Mouse (Mus musculus): Measurements from ENCODE around the gene Mcrip2.
"Not testable (repeated sequence)": the region's sequence is repeated elsewhere in the genome, so short reads cannot be mapped to it uniquely, and the experiment has no call there.

Gene Mcrip2

DNA sequence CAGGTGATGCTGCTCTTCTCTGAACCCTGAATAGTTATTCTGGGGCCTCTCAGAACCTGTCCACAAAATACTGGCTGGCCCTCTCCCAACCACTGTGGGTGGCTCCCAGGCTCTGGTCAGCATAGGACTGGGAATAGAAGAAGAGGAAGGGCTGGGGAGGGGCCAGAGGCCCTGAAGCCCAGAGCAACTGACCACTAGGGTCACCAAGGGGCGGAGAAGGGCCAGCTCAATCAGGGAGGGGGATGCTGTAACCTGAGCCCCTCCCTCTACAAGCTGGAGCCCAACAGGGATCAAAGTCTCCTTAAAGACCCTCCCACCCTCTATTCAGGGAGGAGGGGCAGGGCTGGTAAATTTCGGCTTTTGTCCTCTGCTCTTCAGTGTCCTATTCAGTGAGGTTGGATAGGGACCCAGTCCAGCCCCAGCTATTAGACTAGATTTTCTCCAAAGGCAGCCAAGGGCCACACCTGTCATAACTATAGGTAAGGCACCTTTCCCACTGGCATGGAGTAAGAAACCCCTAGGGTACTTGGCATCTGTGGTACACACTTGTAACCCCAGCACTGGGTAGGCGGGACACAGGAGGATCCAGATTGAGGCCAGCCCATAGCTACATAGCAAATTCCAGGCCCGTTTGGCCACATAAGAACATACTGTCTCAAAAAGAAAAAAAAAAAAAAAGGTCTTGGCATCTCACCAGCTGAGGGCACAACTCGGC, 11.8 kb upstream of the Mcrip2 start, which contains the start of gene Wfikkn1:
Wfikkn1 (minus strand) TSS at position 663 of the 715 bp plus-strand sequence.
- peak; percentile 32 for DNase-seq (ENCODE audit: low spot score)

DNA sequence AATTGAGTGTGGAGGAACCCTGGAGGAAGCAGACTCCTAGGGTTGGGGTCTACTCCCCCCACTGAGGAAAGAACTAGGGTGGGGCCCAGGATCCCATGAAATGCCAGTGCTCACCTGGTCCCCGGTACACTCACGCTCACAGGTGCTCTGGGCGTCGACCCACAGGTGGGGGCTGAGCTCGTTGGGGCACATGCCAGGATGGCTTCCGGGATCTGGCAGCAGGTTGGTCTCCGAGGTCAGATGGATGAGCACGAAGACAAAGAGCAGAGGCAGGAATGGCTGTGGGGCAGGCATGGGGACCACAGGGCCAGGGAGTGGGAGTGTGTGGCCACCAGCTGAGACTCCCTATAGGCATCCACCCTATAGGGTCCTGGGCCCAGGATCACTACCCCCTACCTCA, 11.2 kb upstream of the Mcrip2 start:
- no peak for DNase-seq (ENCODE audit: low spot score)

DNA sequence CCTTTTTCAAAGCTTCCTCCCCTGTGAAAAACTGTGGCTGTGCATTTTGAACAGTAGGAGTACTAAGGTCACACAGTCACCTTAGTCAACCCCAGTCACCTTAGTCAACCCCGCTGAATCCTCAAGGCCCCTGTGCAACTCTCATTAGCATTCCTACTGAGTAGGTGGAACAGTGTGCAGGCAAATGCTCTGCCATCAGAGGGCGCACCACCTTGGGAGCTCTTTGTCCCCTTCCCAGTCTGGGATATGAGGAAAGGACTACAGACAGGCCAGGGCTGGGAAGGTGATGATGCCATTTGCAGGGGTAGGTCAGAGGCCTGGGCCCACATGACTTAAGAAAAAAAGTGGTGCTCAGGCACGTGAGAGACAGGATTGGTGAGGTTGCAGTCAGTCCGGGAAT, 10.7 kb upstream of the Mcrip2 start:
- DNase-seq (ENCODE audit: low spot score) = no peak

DNA sequence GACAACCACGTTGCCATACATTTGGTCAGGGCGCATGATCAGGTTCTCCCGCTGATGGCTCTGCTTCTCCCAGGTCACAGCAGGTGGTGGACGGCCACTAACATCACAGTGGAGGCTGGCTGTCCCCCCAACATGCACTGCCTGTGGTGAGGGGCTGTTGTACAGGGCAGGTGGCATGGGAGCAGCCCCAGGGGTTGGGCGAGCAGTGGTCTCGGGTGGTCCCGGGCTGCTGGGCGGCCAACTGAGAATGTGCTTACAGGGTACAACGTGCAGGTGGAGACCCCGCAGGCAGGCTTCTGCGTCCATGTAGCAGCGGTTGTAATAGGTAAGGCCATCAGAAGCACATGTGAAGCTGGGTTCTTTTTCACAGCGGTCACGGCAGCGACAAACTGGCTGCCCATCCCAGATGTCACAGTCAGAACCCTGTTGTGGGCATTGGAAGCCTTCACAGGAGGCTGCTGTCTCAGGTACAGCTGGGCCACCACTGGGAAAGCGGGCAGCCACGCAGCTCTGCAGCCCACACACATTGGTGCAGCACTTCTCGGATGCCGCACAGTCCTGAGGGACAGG, 10.1 kb upstream of the Mcrip2 start:
- no peak for DNase-seq (ENCODE audit: low spot score)

DNA sequence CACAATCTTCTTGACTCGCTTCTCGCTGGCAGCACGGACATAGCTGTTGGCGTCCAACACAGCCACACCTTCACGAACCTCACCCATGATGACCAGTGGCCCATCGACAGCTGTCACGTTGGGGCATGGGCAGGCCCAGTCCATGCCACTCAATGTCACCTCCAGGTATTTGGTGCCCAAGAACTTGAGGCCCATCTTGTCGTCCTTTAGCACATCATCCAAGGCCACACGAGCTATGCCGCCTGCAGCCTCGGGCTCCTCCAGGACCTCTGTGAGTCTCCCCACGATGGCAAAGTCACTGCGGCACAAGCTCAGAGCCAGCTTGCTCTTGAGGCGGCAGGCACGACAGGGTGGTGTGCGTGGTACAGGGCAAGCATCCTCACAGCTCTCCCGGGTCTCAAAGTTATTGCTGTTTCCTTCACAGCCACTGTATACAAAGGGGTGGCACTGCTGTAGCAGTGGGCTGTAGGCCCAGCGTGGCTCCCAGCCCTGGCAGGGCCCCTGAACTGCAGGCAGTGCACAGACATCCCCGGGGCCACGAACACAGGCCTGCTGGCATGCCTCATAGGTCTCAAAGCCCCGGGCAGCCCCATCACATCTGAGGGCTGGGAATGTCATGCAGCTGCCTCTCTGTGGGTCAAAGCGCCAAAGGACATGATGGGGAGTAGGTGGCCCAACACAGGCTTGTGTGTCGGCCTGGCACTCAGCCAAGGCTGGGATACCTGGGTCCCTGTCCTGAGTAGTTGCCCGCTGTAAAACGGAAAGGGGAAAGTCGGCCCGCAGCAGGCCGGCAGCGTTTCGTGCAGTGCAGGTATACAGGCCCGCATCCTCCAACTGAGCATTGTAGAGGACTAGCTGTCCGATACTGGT, 9.4 kb upstream of the Mcrip2 start:
- no peak for DNase-seq (ENCODE audit: low spot score)

DNA sequence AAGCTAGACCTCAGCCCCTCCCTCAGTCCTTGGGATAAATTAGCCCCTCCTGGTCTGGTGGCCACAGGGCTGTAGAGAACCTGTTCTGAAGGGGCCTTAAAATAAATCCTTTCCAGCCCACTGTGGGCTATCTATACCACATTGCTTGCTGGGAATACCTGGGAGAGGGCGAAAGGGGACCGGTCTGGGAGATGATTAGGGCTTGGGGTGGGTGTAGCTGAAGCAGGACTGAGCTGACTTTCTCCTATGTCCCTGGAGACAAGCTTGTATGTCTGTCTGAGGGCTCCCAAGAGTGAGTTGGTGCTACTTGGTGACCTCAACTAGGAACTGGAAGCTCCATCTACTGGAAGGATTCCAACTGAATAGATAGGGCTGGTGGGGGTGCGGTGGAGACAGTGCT, 8.5 kb upstream of the Mcrip2 start:
- no peak for DNase-seq (ENCODE audit: low spot score)

DNA sequence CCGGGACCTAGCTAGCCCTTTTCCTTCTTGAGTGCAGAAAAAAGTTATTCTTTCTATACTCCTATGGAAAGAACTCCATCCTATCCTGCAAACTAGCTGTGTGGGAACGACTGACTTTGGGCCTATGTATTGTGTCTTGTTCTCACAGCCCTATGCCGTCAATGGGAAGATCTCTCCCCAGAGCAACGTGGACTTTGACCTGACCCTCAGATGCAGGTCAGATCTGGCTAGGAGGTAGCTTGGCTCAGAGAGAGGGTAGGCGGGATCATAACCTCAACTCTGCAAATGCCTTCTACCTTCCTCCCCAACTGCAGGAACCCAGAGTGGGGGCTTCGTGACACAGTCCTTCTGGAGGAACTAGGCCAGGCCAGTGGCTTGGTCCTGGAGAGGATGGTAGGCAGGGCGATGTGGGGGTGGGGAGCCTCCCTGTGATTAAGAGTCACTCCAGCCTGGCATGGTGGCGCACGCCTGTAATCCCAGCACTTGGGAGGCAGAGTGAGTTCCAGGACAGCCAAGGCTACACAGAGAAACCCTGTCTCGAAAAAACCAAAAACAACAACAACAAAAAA, 7.9 kb upstream of the Mcrip2 start:
- DNase-seq (ENCODE audit: low spot score) = no peak

DNA sequence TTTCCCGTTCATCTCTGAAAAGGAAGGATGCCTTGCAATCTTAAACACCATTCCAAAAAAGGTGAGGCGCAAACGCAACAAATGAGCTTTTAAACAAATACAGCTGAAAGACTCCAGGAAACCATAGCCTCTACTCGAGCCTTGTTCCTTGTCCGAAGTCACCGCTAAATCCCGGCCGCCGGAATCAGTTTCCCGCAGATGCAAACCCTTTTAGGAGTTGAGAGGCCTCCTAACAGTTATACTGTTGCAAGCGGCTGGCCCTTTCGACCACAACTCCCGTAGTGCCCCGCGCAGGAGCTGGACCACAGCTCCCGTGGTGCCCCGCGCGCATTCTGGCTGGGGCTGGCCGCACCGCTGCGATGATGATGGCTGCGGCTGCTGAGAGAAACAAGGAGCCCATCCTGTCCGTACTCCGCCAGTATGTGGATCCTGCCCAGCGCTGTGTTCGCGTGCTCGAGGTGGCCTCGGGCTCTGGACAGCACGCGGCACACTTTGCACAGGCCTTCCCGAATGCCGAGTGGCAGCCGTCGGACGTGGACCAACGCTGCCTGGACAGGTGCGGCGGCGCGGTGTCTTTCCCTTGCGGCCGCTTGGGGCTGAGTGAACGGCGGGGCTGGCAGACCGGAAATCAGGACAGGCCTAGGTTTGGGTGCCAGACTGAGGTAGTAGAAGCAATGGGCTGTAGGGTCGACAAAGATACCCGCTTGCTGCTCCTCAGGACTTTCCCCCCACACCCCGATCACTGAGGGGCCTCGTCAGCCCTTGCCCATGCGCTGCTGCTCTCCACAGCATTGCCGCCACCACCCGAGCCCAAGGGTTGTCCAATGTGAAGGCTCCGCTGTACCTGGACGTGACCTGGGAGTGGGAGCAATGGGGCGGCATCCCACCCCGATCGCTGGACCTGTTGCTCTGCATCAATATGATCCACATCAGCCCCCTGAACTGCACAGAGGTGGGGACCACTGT, 6.9 kb upstream of the Mcrip2 start:
- DNase-seq (ENCODE audit: low spot score) = peak; percentile 85

DNA sequence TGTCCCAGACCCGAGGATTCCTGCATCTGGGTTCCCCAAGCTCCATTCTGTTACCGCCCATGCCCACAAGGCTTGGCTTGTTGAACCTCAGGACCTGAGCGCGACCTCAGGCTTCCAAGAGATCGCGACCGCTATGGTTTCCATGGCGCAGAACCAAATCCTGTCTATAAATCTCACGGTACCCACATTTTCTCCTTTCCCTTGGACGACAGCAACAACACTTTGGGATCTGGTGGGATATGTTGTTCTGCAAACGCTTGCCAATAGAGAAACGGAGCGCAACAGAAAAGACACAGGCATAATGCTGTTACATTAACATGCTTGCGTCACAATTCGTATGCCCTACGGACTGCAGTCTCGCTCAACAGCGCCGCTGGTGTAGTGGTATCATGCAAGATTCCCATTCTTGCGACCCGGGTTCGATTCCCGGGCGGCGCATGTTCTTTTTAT, 6.2 kb upstream of the Mcrip2 start, which contains the start of gene Mettl26:
Mettl26 (plus strand) TSS at position 354 of the 450 bp plus-strand sequence.
- DNase-seq (ENCODE audit: low spot score) = peak; percentile 88

DNA sequence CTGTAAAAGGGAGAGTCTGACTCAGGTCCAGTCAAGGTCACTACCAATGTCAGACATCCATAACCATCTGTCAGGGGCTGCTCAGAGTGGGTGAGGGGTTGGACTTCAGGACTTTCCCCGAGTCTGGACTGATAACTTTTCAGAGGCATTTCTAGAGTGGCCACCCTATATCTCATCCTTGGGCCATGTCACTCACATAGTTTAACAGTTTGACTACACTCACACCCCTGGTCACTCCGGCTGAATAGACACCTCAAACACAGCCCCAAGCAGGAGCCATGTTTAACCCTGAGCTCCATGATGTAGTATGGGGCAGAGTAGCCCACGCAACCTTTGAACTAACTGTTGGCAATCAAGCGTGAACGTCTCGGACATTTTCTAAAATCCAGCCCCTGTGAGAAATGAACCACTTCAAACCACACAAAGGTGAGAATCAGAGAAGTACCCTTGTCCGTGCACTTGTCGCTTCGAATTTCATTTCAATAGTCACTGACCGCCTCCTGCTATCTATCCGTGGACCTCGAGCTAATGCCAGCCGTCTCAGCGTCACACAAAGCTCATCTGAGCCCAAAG, 5.7 kb upstream of the Mcrip2 start:
- no peak for DNase-seq (ENCODE audit: low spot score)

DNA sequence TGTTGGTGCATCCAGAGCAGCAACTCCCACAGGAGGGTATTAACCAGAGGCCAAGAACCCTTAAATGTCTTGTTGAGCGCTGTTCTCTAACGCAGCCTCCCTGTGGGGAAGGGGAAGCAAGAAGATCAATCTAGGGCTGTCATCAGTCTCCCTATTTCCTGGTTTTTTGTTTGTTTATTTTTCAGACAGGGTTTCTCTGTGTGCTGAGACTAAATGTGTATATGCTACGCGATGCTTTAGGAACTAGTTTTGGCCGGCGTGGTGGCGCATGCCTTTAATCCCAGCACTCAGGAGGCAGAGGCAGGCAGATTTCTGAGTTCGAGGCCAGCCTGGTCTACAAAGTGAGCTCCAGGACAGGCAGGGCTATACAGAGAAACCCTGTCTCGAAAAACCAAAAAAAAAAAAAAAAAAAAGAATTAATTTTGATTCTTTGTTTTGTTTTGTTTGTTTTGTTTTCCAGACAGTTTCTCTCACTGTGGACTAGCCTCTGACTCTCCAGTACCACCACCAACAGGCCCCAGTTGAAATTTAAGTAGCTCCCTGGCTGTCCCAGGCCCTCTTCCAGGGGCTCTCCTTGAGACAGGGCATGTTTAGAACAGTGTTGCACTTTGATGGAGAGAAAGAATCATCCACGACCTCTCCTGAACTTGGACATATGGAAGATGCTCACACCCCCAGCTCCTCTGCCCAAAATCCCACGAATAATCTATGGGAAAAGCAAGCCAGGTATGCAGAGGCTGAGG, 5.0 kb upstream of the Mcrip2 start:
- DNase-seq (ENCODE audit: low spot score) = no peak

DNA sequence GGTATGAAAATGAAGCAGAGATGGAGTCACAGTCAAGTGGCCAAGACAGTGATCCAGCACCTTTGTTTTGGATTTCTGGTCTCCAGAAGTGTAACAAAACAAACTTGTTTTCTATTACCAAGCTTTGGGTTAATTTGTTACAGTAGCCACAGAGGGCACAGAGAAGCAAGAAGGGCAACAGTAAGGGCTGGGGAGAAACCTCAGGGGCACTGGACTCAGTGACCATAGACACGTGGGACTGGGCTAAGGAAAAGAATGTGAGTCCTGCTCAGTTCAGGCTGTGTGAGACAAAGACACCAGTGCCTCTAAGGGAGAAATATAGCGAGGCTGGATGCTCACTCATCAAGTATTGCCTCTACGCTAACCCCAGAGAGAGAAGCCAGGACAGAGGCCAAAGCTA, 4.1 kb upstream of the Mcrip2 start:
- DNase-seq (ENCODE audit: low spot score) = no peak

DNA sequence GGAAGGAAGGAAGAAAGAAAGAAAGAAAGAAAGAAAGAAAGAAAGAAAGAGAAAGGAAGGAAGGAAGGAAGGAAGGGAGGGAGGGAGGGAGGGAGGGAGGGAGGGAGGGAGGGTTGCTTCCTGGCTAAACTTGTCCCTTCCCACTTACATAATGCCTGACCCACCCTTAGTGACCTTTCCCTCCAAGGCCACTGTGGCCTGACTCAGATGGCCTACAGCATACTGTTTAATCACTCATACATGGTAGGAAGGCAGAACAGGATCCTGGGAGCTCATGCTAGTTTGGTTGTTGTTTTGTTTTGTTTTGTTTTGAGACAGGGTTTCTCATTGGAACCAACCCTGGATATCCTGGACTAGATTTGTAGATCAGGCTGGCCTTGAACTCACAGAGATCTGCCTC, 3.0 kb upstream of the Mcrip2 start:
- not testable (repeated sequence) for DNase-seq (ENCODE audit: low spot score)

DNA sequence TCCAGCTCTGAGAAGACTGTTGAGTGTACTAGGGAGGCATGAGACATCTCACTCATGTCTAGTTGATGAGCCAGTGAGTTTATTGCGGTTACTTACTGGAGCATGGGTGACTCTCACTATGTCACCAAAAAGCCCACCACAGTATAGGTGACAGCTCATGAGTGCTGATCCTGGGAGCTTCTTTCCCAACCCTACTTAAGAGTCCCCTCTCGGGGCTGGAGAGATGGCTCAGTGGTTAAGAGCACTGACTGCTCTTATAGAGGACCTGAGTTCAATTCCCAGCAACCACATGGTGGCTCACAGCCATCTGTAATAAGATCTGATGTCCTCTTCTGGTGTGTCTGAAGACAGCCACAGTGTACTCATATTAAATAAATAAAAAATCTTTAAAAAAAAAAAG, 1.4 kb upstream of the Mcrip2 start:
- no peak for DNase-seq (ENCODE audit: low spot score)

DNA sequence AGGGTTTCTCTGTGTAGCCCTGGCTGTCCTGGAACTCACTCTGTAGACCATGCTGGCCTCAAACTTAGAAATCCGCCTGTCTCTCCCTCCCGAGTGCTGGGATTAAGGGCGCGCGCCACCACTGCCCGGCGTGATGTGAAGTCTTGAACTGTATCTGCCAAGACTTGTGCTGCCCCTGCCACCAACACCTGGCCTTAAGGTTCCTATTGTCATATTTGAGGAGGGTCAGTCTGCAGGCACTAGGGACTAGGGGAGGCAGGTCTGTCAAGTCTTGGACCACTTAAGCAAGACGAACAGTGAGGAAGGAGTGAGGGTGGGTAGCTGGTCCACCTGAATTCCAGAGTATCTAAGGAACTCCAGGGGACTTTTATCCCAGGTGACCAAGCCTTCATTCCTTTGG, 934 bp upstream of the Mcrip2 start:
- DNase-seq (ENCODE audit: low spot score) = no peak

DNA sequence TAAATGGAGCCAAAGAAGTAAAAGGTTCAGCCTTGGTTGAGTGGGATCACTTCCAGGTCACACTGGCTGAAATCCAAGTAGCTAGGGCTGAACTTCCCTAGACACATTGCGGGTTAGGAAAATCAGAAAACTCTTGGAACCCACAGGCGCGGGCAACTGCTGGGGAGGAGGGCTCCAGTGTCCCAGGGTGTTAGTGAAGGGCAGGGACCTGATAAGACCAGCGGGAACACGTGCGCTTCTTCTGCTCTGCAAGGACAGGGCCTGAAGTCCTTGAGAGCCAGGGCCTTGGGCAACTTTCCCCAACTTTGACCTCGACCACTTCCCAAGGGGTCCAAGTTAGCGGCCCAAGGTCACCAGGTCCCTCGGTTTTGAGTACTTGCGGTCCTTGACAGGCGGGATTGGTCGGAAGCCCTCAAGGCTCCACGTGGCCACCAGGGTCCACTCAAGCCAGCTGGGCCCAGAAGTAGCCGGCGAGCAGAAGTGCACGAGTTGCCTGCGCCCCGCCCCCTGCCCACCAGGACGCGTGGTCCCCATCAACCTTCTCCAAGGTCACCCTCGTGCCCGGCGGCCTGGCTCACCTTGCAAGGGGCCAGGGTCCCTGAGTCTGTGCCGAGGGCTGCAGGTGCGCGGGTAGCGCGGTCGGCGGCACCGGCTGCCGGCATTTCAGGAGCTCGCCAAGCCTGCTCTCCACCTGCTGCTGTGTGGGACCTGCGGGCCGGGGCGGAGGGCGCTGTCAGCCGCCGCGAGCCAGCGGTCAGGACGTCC, 546 bp downstream of the Mcrip2 start:
- peak; percentile 45 for DNase-seq (ENCODE audit: low spot score)

DNA sequence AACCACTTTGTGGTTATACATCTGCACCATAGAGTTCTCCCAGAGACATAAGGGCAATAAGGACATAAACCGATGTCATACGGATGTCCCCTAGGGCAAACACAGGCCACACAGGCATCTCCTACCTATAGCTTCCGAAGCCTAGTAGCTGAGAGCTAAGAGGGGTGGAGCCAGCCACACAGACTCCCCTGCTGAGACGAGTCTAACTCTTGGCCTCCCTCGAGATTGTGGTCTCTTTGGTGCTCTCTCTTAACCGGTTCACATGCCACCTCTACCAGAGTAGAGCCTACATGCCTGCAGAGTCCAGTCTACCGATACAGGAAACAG, 1.1 kb downstream of the Mcrip2 start:
- DNase-seq (ENCODE audit: low spot score) = no peak

DNA sequence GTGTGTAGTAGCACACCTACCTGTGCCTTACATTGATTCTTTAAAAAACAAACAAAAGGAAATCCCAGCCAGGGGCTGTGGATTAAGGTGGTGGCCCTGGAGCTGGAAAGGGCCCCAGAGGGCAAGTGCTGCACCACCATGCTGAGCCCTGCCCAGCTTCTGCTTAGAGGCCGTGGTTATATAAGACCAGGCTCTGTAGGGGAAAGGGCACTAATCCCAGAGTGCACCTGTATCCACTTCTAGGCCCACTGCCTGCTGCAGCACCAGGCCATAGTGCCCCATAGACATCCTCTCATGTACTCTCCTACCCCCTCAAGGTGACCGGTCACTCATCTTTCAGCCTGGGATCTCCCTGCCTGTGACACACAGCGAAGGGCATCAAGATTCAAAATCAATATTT, 2.4 kb downstream of the Mcrip2 start:
- no peak for DNase-seq (ENCODE audit: low spot score)

DNA sequence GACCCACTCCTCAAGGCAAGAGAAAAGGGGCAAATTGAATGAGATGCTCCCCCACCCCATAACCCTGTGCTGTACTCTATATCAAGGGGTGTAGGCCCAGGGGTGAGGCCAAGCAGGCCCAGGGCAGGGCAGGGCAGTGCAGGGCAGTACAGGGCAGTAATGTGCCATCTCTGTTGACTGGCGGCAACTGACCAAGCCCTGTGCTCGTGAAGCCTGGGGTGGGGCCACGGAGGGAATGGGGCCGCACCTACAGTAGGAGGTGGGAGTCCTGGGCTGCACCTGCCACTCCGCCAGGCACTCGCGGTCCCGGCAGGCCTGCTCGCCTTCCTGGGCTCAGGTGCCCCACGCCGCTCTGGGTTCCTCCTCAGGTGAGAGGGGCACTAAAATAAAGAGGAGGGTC, 3.3 kb downstream of the Mcrip2 start:
- DNase-seq (ENCODE audit: low spot score) = no peak

DNA sequence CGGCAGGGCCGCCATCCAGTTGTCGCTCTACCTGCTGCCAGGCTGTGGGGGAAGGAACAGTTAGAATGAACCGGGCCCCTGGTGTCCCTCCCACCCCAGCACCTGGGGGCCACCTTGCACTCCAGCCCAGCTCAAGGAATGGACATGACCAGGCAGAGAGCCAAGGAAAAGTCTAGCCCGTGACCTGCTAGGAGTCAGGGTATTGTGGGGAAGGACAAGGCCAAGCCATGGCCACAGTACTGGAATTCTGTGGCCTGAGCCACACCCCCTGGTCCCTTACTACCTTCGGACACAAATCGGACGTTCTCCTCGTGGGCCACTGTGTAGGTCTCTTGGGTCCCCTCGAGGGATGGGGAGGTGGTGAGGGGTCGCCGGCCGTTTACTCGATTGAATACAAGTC, 4.3 kb downstream of the Mcrip2 start:
- DNase-seq (ENCODE audit: low spot score) = no peak

All from MN1 (cell line).